Mouse (Mus musculus) heart, embryonic 14.5 days (tissue): Measurements from ENCODE around the gene Emc8. TPM values are rescaled to one million over a fixed set of nuclear protein-coding genes. Genes with fewer than 3 reads are reported as not detected.

ENCODE experiments used
- ATAC-seq: fragments of 200-750 bp; cut with Nextera tagmentation; 2 replicates; pipeline ENCODE4 v1.8.0; 2017; ENCODE audit warnings: low read depth, moderate TSS enrichment; ENCODE audit not compliant: insufficient number of reproducible peaks, insufficient read depth, low FRiP score
- H3K27ac ChIP-seq, 2 experiments: fragments of 200-500 bp in 1 of 2; fragments of 300-500 bp in 1 of 2; sonication (generic) in 1 of 2; replicated peaks in 1 of 2; 2 replicates each; pipeline ENCODE4 v1.5.1; 2012 to 2014; ENCODE audit warnings: low read depth in 2 of 2, low read length in 2 of 2, control low read depth in 1 of 2, mild to moderate bottlenecking in 1 of 2, mixed read lengths in 1 of 2; ENCODE audit not compliant: control insufficient read depth in 1 of 2, insufficient read depth in 1 of 2
- H3K27me3 ChIP-seq: fragments of 300-500 bp; sonication (generic); 2 replicates; pipeline ENCODE4 v1.6.1; 2014; ENCODE audit warnings: mild to moderate bottlenecking, low read length, control low read depth; ENCODE audit not compliant: control insufficient read depth, insufficient read depth
- H3K36me3 ChIP-seq: fragments of 300-500 bp; sonication (generic); 2 replicates; pipeline ENCODE4 v1.6.1; 2014; ENCODE audit warnings: mild to moderate bottlenecking, control low read depth, low read length, mixed read lengths; ENCODE audit not compliant: control insufficient read depth, insufficient read depth
- H3K4me1 ChIP-seq, 2 experiments: fragments of 200-500 bp in 1 of 2; fragments of 300-500 bp in 1 of 2; sonication (generic) in 1 of 2; 2 replicates each; pipeline ENCODE4 v1.6.1; 2012 to 2014; ENCODE audit warnings: low read length in 2 of 2, control low read depth in 1 of 2, mixed read lengths in 1 of 2; ENCODE audit not compliant: control insufficient read depth in 2 of 2, insufficient read depth in 2 of 2
- H3K4me2 ChIP-seq: fragments of 300-500 bp; sonication (generic); 2 replicates; pipeline ENCODE4 v1.6.1; 2014; ENCODE audit warnings: mild to moderate bottlenecking, low read length
- H3K4me3 ChIP-seq, 2 experiments: fragments of 200-500 bp in 1 of 2; fragments of 300-500 bp in 1 of 2; sonication (generic) in 1 of 2; 2 replicates each; pipeline ENCODE4 v1.5.1; 2012 to 2014; ENCODE audit warnings: low read length in 2 of 2, mild to moderate bottlenecking in 2 of 2, control low read depth in 1 of 2, low read depth in 1 of 2, moderate library complexity in 1 of 2; ENCODE audit not compliant: control insufficient read depth in 1 of 2, insufficient read depth in 1 of 2
- H3K9ac ChIP-seq: fragments of 300-500 bp; sonication (generic); 2 replicates; pipeline ENCODE4 v1.6.1; 2014; ENCODE audit warnings: mild to moderate bottlenecking, low read length
- H3K9me3 ChIP-seq: fragments of 300-500 bp; sonication (generic); 2 replicates; pipeline ENCODE4 v1.6.1; 2016; ENCODE audit warnings: low read length, control low read depth; ENCODE audit not compliant: control insufficient read depth
- WGBS: fragments of 180-500 bp; shearing (Covaris S2); extraction: QIAGEN DNeasy Blood & Tissue Kit; methylation state at CpG from one replicate; pipeline ENCODE4 v1.1.7; 2014; 5-methylcytosine and 5-hydroxymethylcytosine counted together
- polyA plus RNA-seq: library from polyadenylated mRNA; unstranded; fragments of >200 nt; fragmentation: Nextera tagmentation; extraction: Ambion mirVana; gene quantifications from 2 replicates; pipeline ENCODE4 v1.2.1, GENCODE M21; 2014

Gene Emc8
- polyA plus RNA-seq: 166 and 168 TPM in 2 replicates

- Histone ChIP-seq H3K27ac (peak within 1 kb of the TSS; percentile 73 to 91), H3K9me3 (no peaks in the 10 kb centered on the region), H3K27me3 (no peaks in the 10 kb centered on the region), H3K4me1 (peaks cover 11 to 41% of the 10 kb centered on the region in 2 experiments), H3K36me3 (peaks cover 50% of the 10 kb centered on the region), H3K4me3 (peak within 1 kb of the TSS; percentile 93 to 97), H3K9ac (peak within 1 kb of the TSS; percentile 97), H3K4me2 (peak within 1 kb of the TSS; percentile 92)
- ATAC-seq: peak; percentile 33
- under 1% methylated on average over 51 of the region's 51 CpGs for WGBS
These were observed at the start of gene Emc8 for GRCm38 (mm10) chr8:120668374-120668905. Gene Emc8 (minus strand): TSS chr8:120668573.

- 62% methylated on average over 15 of the region's 15 CpGs for WGBS
These were observed 47.8 kb upstream of the Emc8 start for GRCm38 (mm10) chr8:120715996-120716680.

DNA sequence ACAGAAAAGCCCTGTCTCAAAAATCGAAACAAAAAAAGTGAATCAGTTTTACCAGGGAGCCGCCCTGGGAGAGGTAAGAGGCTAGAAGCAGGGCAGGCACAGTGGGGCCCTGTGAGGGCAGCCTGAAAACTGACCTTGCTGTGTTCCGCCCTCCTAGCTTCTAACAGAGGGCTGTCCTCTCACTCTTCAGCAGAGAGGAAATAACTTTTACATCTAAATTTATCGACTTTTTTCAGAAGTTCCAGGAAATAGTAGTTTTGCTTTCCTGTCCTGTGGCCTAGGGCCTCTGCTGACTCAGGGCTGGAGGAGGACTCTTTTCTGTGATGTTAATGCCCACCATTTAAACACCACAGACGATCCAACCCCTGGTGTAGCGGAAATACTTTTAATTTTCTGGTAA, 46.8 kb upstream of the Emc8 start:
- H3K4me3 ChIP-seq: no peak overlapping the region
- H3K36me3 ChIP-seq: no peaks in the 10 kb centered on the region
- no peak overlapping the region for H3K9ac ChIP-seq
- H3K27ac ChIP-seq: no peak overlapping the region
- no peaks in the 10 kb centered on the region for H3K9me3 ChIP-seq
- H3K4me2 ChIP-seq: no peak overlapping the region
- ATAC-seq: no peak
- H3K27me3 ChIP-seq: no peaks in the 10 kb centered on the region
- peaks cover 2 to 6% of the 10 kb centered on the region in 2 experiments; a peak in 2 of 4 replicates for H3K4me1 ChIP-seq
- WGBS: 75% methylated on average over 6 of the region's 6 CpGs

More at GRCm38 (mm10) chr8:120715996-120716680, 47.8 kb upstream of the Emc8 start:
- peaks cover 2 to 6% of the 10 kb centered on the region in 2 experiments; a peak in 2 of 4 replicates for H3K4me1 ChIP-seq
- H3K4me3 ChIP-seq: no peak overlapping the region
- no peaks in the 10 kb centered on the region for H3K27me3 ChIP-seq
- no peak for ATAC-seq
- H3K9me3 ChIP-seq: no peaks in the 10 kb centered on the region
- no peak overlapping the region for H3K4me2 ChIP-seq
- H3K36me3 ChIP-seq: no peaks in the 10 kb centered on the region
- H3K9ac ChIP-seq: no peak overlapping the region
- H3K27ac ChIP-seq: no peak overlapping the region

GRCm38 (mm10) chr8:120709176-120709575, 40.8 kb upstream of the Emc8 start:
- no peak for ATAC-seq
- Histone ChIP-seq H3K4me3 (no peak overlapping the region), H3K27ac (no peak overlapping the region), H3K9me3 (no peaks in the 10 kb centered on the region), H3K36me3 (no peaks in the 10 kb centered on the region), H3K4me2 (no peak overlapping the region), H3K4me1 (no peaks in the 10 kb centered on the region), H3K9ac (no peak overlapping the region), H3K27me3 (no peaks in the 10 kb centered on the region)
- WGBS: 59% methylated on average over 10 of the region's 10 CpGs

GRCm38 (mm10) chr8:120706193-120706592, 37.8 kb upstream of the Emc8 start:
- Histone ChIP-seq H3K36me3 (no peaks in the 10 kb centered on the region), H3K9ac (no peak overlapping the region), H3K27ac (no peak overlapping the region), H3K4me3 (no peak overlapping the region), H3K27me3 (no peaks in the 10 kb centered on the region), H3K4me1 (no peaks in the 10 kb centered on the region), H3K9me3 (no peaks in the 10 kb centered on the region), H3K4me2 (no peak overlapping the region)
- no peak for ATAC-seq
- 80% methylated on average over 3 of the region's 3 CpGs for WGBS

DNA sequence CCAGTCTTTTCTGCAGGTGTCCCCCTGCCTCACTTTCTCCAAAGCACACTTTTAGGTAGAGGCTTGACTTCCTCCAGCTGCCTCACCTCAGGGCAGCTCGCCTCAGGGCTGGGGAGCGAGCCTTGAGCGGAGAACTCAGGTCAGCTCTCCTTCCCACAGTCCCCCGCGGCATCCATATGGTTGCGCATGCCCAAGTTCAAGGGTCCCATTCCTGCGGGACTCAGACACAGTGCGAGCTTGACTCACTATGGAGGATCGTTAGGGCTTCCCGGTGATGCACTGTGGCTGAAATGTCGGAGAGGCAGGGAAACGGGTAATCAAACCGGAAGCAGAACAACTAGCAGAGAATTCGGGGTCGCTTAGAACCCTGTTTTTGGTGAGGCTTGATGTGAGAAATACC, 36.8 kb upstream of the Emc8 start:
- H3K36me3 ChIP-seq: no peaks in the 10 kb centered on the region
- H3K4me3 ChIP-seq: no peak overlapping the region
- WGBS: 81% methylated on average over 15 of the region's 15 CpGs
- no peak overlapping the region for H3K27ac ChIP-seq
- ATAC-seq: no peak
- H3K27me3 ChIP-seq: no peaks in the 10 kb centered on the region
- H3K4me1 ChIP-seq: no peaks in the 10 kb centered on the region; a peak in 1 of 4 replicates
- H3K9ac ChIP-seq: no peak overlapping the region
- H3K9me3 ChIP-seq: no peaks in the 10 kb centered on the region
- no peak overlapping the region for H3K4me2 ChIP-seq

GRCm38 (mm10) chr8:120704203-120704602, 35.8 kb upstream of the Emc8 start:
- WGBS: 86% methylated on average over 9 of the region's 9 CpGs
- Histone ChIP-seq H3K9ac (no peak overlapping the region), H3K9me3 (no peaks in the 10 kb centered on the region), H3K4me3 (no peak overlapping the region), H3K4me1 (peaks cover 0 to 5% of the 10 kb centered on the region in 2 experiments; a peak in 2 of 4 replicates), H3K4me2 (no peak overlapping the region), H3K27me3 (no peaks in the 10 kb centered on the region), H3K27ac (no peak overlapping the region), H3K36me3 (no peaks in the 10 kb centered on the region)
- no peak for ATAC-seq
